Mouse (Mus musculus): ENCODE data around the gene Pcyox1. TPM values are rescaled to one million over a fixed set of nuclear protein-coding genes. Genes with fewer than 3 reads are reported as not detected.
A peak's percentile ranks its signal among the peaks of the same experiment; 100 is the strongest.

The Pcyox1 gene
- total RNA-seq, 1 experiment, result 41.5 TPM

- no peaks in the 10 kb centered on the region for H3K9me3 ChIP-seq (ENCODE audit: control insufficient read depth, insufficient read depth, low read depth, low read length)
- in situ Hi-C loops (cut with MboI; ENCODE audit: low sequenced_read_pairs in 2 of 2, unreplicated experiment in 2 of 2), result loop anchor here in 1 of 2 experiments (25.0 kb wide), 1 partner anchor 229 kb away; no protein-coding TSS in a partner anchor
- H3K36me3 ChIP-seq (ENCODE audit: control insufficient read depth, insufficient read depth, low read length, poor library complexity, severe bottlenecking), result peaks cover 9% of the 10 kb centered on the region
- peak overlapping the region; percentile 82 to 97 for H3K4me3 ChIP-seq (ENCODE audit: insufficient read depth in 1 of 2, low read depth in 1 of 2, low read length in 2 of 2, poor library complexity in 1 of 2, severe bottlenecking in 1 of 2)
- peak overlapping the region; percentile 68 for H3K27ac ChIP-seq (ENCODE audit: insufficient read depth, low read depth, low read length, poor library complexity, severe bottlenecking)
- H3K9ac ChIP-seq (ENCODE audit: insufficient read depth, low read depth, low read length, poor library complexity, severe bottlenecking), result peak overlapping the region; percentile 98
- TF ChIP-seq HCFC1 (IDR thresholded peaks at IDR 0.05; ENCODE audit: borderline replicate concordance, insufficient read depth, low read length), result no peak
- no peak for TF ChIP-seq MAFK (IDR thresholded peaks at IDR 0.05; ENCODE audit: insufficient read depth, low read depth, low read length)
- no peak for TF ChIP-seq CHD2 (IDR thresholded peaks at IDR 0.05; ENCODE audit: low read depth, low read length)
- TF ChIP-seq ZC3H11A (IDR thresholded peaks at IDR 0.05; ENCODE audit: borderline replicate concordance, low read depth, low read length), result no peak
- no peak for TF ChIP-seq ZNF384 (IDR thresholded peaks at IDR 0.05; ENCODE audit: low read depth, low read length)
- H3K4me1 ChIP-seq (ENCODE audit: control insufficient read depth in 2 of 2, insufficient read depth in 2 of 2, low read length in 2 of 2, poor library complexity in 1 of 2), result peaks cover 0 to 7% of the 10 kb centered on the region in 2 experiments; a peak in 1 of 4 replicates
- DNase-seq (ENCODE audit: low read depth, low spot score), result no peak
Observed at GRCm38 (mm10) chr6:86366125-86366852, 30.7 kb downstream of the Pcyox1 start.

- peaks cover 9% of the 10 kb centered on the region for H3K36me3 ChIP-seq (ENCODE audit: control insufficient read depth, insufficient read depth, low read length, poor library complexity, severe bottlenecking)
- no peak; the same call in 1 of the 2 replicates for TF ChIP-seq HCFC1 (IDR thresholded peaks at IDR 0.05; ENCODE audit: borderline replicate concordance, insufficient read depth, low read length)
- no peak for TF ChIP-seq MAFK (IDR thresholded peaks at IDR 0.05; ENCODE audit: insufficient read depth, low read depth, low read length)
- no peak for TF ChIP-seq ZC3H11A (IDR thresholded peaks at IDR 0.05; ENCODE audit: borderline replicate concordance, low read depth, low read length)
- TF ChIP-seq ZNF384 (IDR thresholded peaks at IDR 0.05; ENCODE audit: low read depth, low read length), result no peak
- no peak for TF ChIP-seq CHD2 (IDR thresholded peaks at IDR 0.05; ENCODE audit: low read depth, low read length)
- peak within 1 kb of the TSS; percentile 68 for H3K27ac ChIP-seq (ENCODE audit: insufficient read depth, low read depth, low read length, poor library complexity, severe bottlenecking)
- peak within 1 kb of the TSS; percentile 98 for H3K9ac ChIP-seq (ENCODE audit: insufficient read depth, low read depth, low read length, poor library complexity, severe bottlenecking)
- H3K4me3 ChIP-seq (ENCODE audit: insufficient read depth in 1 of 2, low read depth in 1 of 2, low read length in 2 of 2, poor library complexity in 1 of 2, severe bottlenecking in 1 of 2), result peak within 1 kb of the TSS; percentile 82 to 97
- in situ Hi-C loops (cut with MboI; ENCODE audit: low sequenced_read_pairs in 2 of 2, unreplicated experiment in 2 of 2), result loop anchor here in 1 of 2 experiments (25.0 kb wide), 1 partner anchor 228 kb away; no protein-coding TSS in a partner anchor
- H3K9me3 ChIP-seq (ENCODE audit: control insufficient read depth, insufficient read depth, low read depth, low read length), result no peaks in the 10 kb centered on the region
- peak; percentile 98 for DNase-seq (ENCODE audit: low read depth, low spot score)
- peaks cover 0 to 5% of the 10 kb centered on the region in 2 experiments; a peak in 1 of 4 replicates for H3K4me1 ChIP-seq (ENCODE audit: control insufficient read depth in 2 of 2, insufficient read depth in 2 of 2, low read length in 2 of 2, poor library complexity in 1 of 2)
Observed at GRCm38 (mm10) chr6:86365371-86366124, 31.4 kb downstream of the Pcyox1 start, which contains the start of gene Fam136a. Gene Fam136a (plus strand): TSS chr6:86365646.

DNA sequence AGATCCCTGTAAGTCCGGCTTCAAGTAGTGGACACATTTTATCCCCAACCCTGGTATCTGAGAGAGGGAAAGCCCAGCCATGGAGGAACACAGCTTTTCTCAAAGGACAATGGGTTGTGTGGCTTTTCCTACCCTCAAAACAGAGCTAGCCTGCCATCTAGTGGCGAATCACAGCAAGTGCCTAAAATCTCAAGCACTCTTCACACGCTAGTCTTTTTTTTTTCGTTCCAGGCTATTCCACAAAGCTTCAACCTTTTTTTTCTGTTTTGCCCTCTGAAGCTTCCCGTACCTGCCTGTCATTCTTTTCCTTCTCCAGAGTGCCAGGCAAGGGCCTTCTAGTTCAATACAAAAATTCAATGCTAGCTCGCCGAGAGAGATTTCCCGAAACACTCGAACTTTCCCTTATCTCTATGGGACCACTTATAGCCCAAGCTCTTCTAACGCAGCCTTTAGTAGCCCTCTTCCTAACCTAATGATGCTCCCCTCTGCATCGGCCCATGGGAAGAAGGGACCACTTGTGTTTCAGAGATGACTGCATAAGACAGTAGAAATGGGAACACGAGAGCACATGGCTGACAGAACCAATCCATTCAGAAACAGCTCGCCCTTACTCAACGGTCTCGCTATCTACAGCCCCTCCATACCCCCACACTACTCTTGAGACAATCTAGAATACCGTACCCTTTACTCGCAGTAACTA lies 32.4 kb downstream of the Pcyox1 start:
- peak overlapping the region in 1 of 2 experiments; percentile 52; a peak in 2 of 4 replicates for H3K4me3 ChIP-seq (ENCODE audit: insufficient read depth in 1 of 2, low read depth in 1 of 2, low read length in 2 of 2, poor library complexity in 1 of 2, severe bottlenecking in 1 of 2)
- TF ChIP-seq CHD2 (IDR thresholded peaks at IDR 0.05; ENCODE audit: low read depth, low read length) (no peak), ZNF384 (IDR thresholded peaks at IDR 0.05; ENCODE audit: low read depth, low read length) (peak; percentile 91), HCFC1 (IDR thresholded peaks at IDR 0.05; ENCODE audit: borderline replicate concordance, insufficient read depth, low read length) (no peak), ZC3H11A (IDR thresholded peaks at IDR 0.05; ENCODE audit: borderline replicate concordance, low read depth, low read length) (peak; percentile 74; the same call in 1 of the 2 replicates)

GRCm38 (mm10) chr6:86361373-86361772 lies 35.6 kb downstream of the Pcyox1 start:
- DNase-seq (ENCODE audit: low read depth, low spot score), result no peak
- no peak overlapping the region for H3K9ac ChIP-seq (ENCODE audit: insufficient read depth, low read depth, low read length, poor library complexity, severe bottlenecking)
- no peaks in the 10 kb centered on the region for H3K9me3 ChIP-seq (ENCODE audit: control insufficient read depth, insufficient read depth, low read depth, low read length)
- no peak overlapping the region for H3K27ac ChIP-seq (ENCODE audit: insufficient read depth, low read depth, low read length, poor library complexity, severe bottlenecking)
- in situ Hi-C loops (cut with MboI; ENCODE audit: low sequenced_read_pairs in 2 of 2, unreplicated experiment in 2 of 2), result loop anchor here in 1 of 2 experiments (25.0 kb wide), 1 partner anchor 224 kb away; no protein-coding TSS in a partner anchor
- TF ChIP-seq ZC3H11A (IDR thresholded peaks at IDR 0.05; ENCODE audit: borderline replicate concordance, low read depth, low read length) (no peak), ZNF384 (IDR thresholded peaks at IDR 0.05; ENCODE audit: low read depth, low read length) (no peak), MAFK (IDR thresholded peaks at IDR 0.05; ENCODE audit: insufficient read depth, low read depth, low read length) (no peak)
- H3K4me3 ChIP-seq (ENCODE audit: insufficient read depth in 1 of 2, low read depth in 1 of 2, low read length in 2 of 2, poor library complexity in 1 of 2, severe bottlenecking in 1 of 2), result no peak overlapping the region
- 0 out of 2 replicates have a peak, but pooled peaks cover under 1% of the 10 kb centered on the region for H3K36me3 ChIP-seq (ENCODE audit: control insufficient read depth, insufficient read depth, low read length, poor library complexity, severe bottlenecking)
- H3K4me1 ChIP-seq (ENCODE audit: control insufficient read depth in 2 of 2, insufficient read depth in 2 of 2, low read length in 2 of 2, poor library complexity in 1 of 2), result peaks cover 0 to under 1% of the 10 kb centered on the region in 2 experiments; a peak in 1 of 4 replicates

More for the DNA sequence above, 32.4 kb downstream of the Pcyox1 start:
- Histone ChIP-seq H3K9me3 (ENCODE audit: control insufficient read depth, insufficient read depth, low read depth, low read length) (no peaks in the 10 kb centered on the region), H3K9ac (ENCODE audit: insufficient read depth, low read depth, low read length, poor library complexity, severe bottlenecking) (peak overlapping the region; percentile 56; the same call in 1 of the 2 replicates), H3K4me1 (ENCODE audit: control insufficient read depth in 2 of 2, insufficient read depth in 2 of 2, low read length in 2 of 2, poor library complexity in 1 of 2) (peaks cover 0 to 3% of the 10 kb centered on the region in 2 experiments; a peak in 1 of 4 replicates), H3K36me3 (ENCODE audit: control insufficient read depth, insufficient read depth, low read length, poor library complexity, severe bottlenecking) (peaks cover 9% of the 10 kb centered on the region), H3K27ac (ENCODE audit: insufficient read depth, low read depth, low read length, poor library complexity, severe bottlenecking) (no peak overlapping the region)
- peak; percentile 79 for DNase-seq (ENCODE audit: low read depth, low spot score)
- in situ Hi-C loops (cut with MboI; ENCODE audit: low sequenced_read_pairs in 2 of 2, unreplicated experiment in 2 of 2), result loop anchor here in 1 of 2 experiments (25.0 kb wide), 1 partner anchor 227 kb away; no protein-coding TSS in a partner anchor

All from ES-E14 (cell line).